In the genomic region with DNA sequence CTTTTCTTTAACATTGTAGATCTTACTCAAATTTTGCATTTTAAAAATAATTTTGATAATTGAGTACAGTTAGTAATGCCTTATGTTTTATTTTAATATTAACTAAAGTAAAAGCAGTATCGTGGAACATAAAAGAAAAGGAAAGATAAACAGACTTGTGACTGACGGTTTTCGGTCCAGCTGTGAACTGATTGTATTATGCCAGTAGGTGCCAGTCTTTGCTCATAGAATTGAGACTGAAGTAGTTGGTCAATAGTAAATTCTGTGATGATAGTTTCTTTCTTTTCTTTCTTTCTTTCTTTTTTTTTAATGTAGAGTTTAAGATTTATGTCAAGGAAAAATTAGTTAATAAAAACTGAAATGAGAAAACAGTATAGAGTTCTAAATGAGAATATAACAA, we compare ENCODE assay signal across 29 mouse cellular contexts.
A peak's percentile ranks its signal among the peaks of the same experiment; 100 is the strongest.
DNase-seq lines count a peak whose midpoint lies in the region; ATAC-seq and TF ChIP-seq lines count a peak whose summit lies in the region.
"Had no signal": no experiment of that assay in that cellular context is flagged by ENCODE, and none has a peak within 500 bp of the region (broad histone marks: within the 10 kb centered on the region; RNA-seq: fewer than 3 reads in every experiment).

No protein-coding gene starts in this region.

- no peak overlapping the region for H3K9ac ChIP-seq in hindbrain, postnatal 0 days (replicated peaks; ENCODE audit: low read length)
- no peak overlapping the region for H3K9ac ChIP-seq in midbrain, embryonic 14.5 days (replicated peaks; ENCODE audit: low read length)
- H3K9ac ChIP-seq in midbrain, embryonic 13.5 days (replicated peaks) = no peak overlapping the region
- H3K9ac ChIP-seq in stomach, postnatal 0 days (ENCODE audit: low read length) = no peak overlapping the region
- H3K9ac ChIP-seq: embryonic facial prominence, embryonic 15.5 days; forebrain, embryonic 13.5 days; hindbrain, embryonic 13.5 days; kidney, embryonic 15.5 days; limb, embryonic 13.5 days; midbrain, embryonic 12.5 days had no signal

- no peaks in the 10 kb centered on the region for H3K9me3 ChIP-seq in hindbrain, postnatal 0 days (ENCODE audit: low read length)
- H3K9me3 ChIP-seq in hindbrain, embryonic 10.5 days = no peaks in the 10 kb centered on the region
- H3K9me3 ChIP-seq in midbrain, embryonic 14.5 days (ENCODE audit: control insufficient read depth, low read length) = no peaks in the 10 kb centered on the region
- no peaks in the 10 kb centered on the region for H3K9me3 ChIP-seq in midbrain, embryonic 13.5 days
- no peaks in the 10 kb centered on the region for H3K9me3 ChIP-seq in stomach, postnatal 0 days (ENCODE audit: control insufficient read depth, low read length)
- H3K9me3 ChIP-seq: embryonic facial prominence, embryonic 15.5 days; forebrain, embryonic 13.5 days; hindbrain, embryonic 13.5 days; kidney, embryonic 15.5 days; limb, embryonic 13.5 days; megakaryocyte, embryonic 14.5 days; midbrain, embryonic 12.5 days had no signal

- peak; percentile 53 for TF ChIP-seq CTCF in hindbrain, postnatal 0 days (IDR thresholded peaks at IDR 0.05; ENCODE audit: low read depth)
- TF ChIP-seq CTCF in brain, embryonic 14.5 days (IDR thresholded peaks at IDR 0.05; ENCODE audit: borderline replicate concordance, extremely low read depth, insufficient read depth, insufficient read length) = peak; percentile 22; the same call in 1 of the 2 replicates
- peak; percentile 13; the same call in 1 of the 2 replicates for TF ChIP-seq CTCF in stomach, postnatal 0 days (IDR thresholded peaks at IDR 0.05; ENCODE audit: low read depth)

- no peak for ATAC-seq in hindbrain, postnatal 0 days
- no peak for ATAC-seq in midbrain, embryonic 14.5 days (ENCODE audit: low FRiP score, low TSS enrichment)
- no peak for ATAC-seq in midbrain, embryonic 13.5 days
- ATAC-seq in stomach, postnatal 0 days (ENCODE audit: low FRiP score, low TSS enrichment) = no peak
- ATAC-seq: forebrain, embryonic 13.5 days; inflammation-experienced regulatory T-cells, adult 6 months; lung, postnatal 0 days had no signal

- no peak overlapping the region for H3K4me2 ChIP-seq in hindbrain, postnatal 0 days (ENCODE audit: low read depth, low read length)
- H3K4me2 ChIP-seq in midbrain, embryonic 14.5 days (ENCODE audit: low read length) = no peak overlapping the region
- no peak overlapping the region for H3K4me2 ChIP-seq in midbrain, embryonic 13.5 days (replicated peaks)
- no peak overlapping the region for H3K4me2 ChIP-seq in stomach, postnatal 0 days (replicated peaks; ENCODE audit: low read depth)
- H3K4me2 ChIP-seq: embryonic facial prominence, embryonic 15.5 days; forebrain, embryonic 13.5 days; heart, embryonic 11.5 days; hindbrain, embryonic 13.5 days; kidney, embryonic 15.5 days; limb, embryonic 13.5 days; liver, embryonic 11.5 days; midbrain, embryonic 12.5 days had no signal

- H3K4me1 ChIP-seq in hindbrain, postnatal 0 days (ENCODE audit: insufficient read depth, low read length) = no peaks in the 10 kb centered on the region
- H3K4me1 ChIP-seq in hindbrain, embryonic 10.5 days (replicated peaks) = no peaks in the 10 kb centered on the region
- H3K4me1 ChIP-seq in midbrain, embryonic 14.5 days (ENCODE audit: control insufficient read depth, insufficient read depth, low read length) = no peaks in the 10 kb centered on the region
- no peaks in the 10 kb centered on the region for H3K4me1 ChIP-seq in midbrain, embryonic 13.5 days (replicated peaks)
- no peaks in the 10 kb centered on the region for H3K4me1 ChIP-seq in stomach, postnatal 0 days (replicated peaks; ENCODE audit: control insufficient read depth, insufficient read depth)
- H3K4me1 ChIP-seq: embryonic facial prominence, embryonic 15.5 days; forebrain, embryonic 13.5 days; hindbrain, embryonic 13.5 days; kidney, embryonic 15.5 days; limb, embryonic 13.5 days; megakaryocyte, embryonic 14.5 days; midbrain, embryonic 12.5 days had no signal

- TF ChIP-seq EP300 in stomach, postnatal 0 days (optimal IDR thresholded peaks at IDR 0.05) = no peak

- DNase-seq in hindbrain, postnatal 0 days (ENCODE audit: low spot score) = peak; percentile 45
- no peak for DNase-seq in hindbrain, embryonic 10.5 days (ENCODE audit: low spot score)
- peak; percentile 50 for DNase-seq in midbrain, embryonic 14.5 days
- DNase-seq in brain, embryonic 14.5 days (ENCODE audit: low read depth) = peak; percentile 18
- DNase-seq in stomach, postnatal 0 days (ENCODE audit: low spot score) = no peak
- DNase-seq in kidney, postnatal 10 days = no peak
- DNase-seq: adrenal gland, adult 8-10 months; cerebellum, adult 11 months; cerebellum, adult 9-11 months; heart, postnatal 36 days; kidney, adult 11 months; kidney, postnatal 4 days; layer of hippocampus, adult 9-11 months; lung, postnatal 4 days; right cerebral cortex, postnatal 4 days; thymus, postnatal 4 days had no signal

- no peaks in the 10 kb centered on the region for H3K27me3 ChIP-seq in hindbrain, postnatal 0 days (ENCODE audit: insufficient read depth, low read length)
- H3K27me3 ChIP-seq in hindbrain, embryonic 10.5 days (ENCODE audit: insufficient read depth, poor library complexity, severe bottlenecking) = no peaks in the 10 kb centered on the region
- H3K27me3 ChIP-seq in midbrain, embryonic 14.5 days (ENCODE audit: control insufficient read depth, insufficient read depth, low read length) = no peaks in the 10 kb centered on the region
- H3K27me3 ChIP-seq in midbrain, embryonic 13.5 days = no peaks in the 10 kb centered on the region
- H3K27me3 ChIP-seq in stomach, postnatal 0 days (ENCODE audit: control insufficient read depth, insufficient read depth, low read length) = no peaks in the 10 kb centered on the region
- H3K27me3 ChIP-seq: CH12.LX; embryonic facial prominence, embryonic 15.5 days; forebrain, embryonic 13.5 days; hindbrain, embryonic 13.5 days; kidney, embryonic 15.5 days; limb, embryonic 13.5 days; megakaryocyte, embryonic 14.5 days; midbrain, embryonic 12.5 days had no signal

- H3K4me3 ChIP-seq in hindbrain, postnatal 0 days (ENCODE audit: low read length) = no peak overlapping the region
- H3K4me3 ChIP-seq in hindbrain, embryonic 10.5 days = no peak overlapping the region
- no peak overlapping the region for H3K4me3 ChIP-seq in midbrain, embryonic 14.5 days (replicated peaks; ENCODE audit: low read depth, low read length)
- H3K4me3 ChIP-seq in midbrain, embryonic 13.5 days (replicated peaks) = no peak overlapping the region
- no peak overlapping the region for H3K4me3 ChIP-seq in stomach, postnatal 0 days (ENCODE audit: low read depth, low read length)
- H3K4me3 ChIP-seq: embryonic facial prominence, embryonic 15.5 days; forebrain, embryonic 13.5 days; hindbrain, embryonic 13.5 days; kidney, embryonic 15.5 days; limb, embryonic 13.5 days; megakaryocyte, embryonic 14.5 days; midbrain, embryonic 12.5 days had no signal

- H3K36me3 ChIP-seq in hindbrain, postnatal 0 days (ENCODE audit: insufficient read depth, low read length) = no peaks in the 10 kb centered on the region
- H3K36me3 ChIP-seq in hindbrain, embryonic 10.5 days = no peaks in the 10 kb centered on the region
- H3K36me3 ChIP-seq in midbrain, embryonic 14.5 days (ENCODE audit: control insufficient read depth, insufficient read depth, low read length) = no peaks in the 10 kb centered on the region
- no peaks in the 10 kb centered on the region for H3K36me3 ChIP-seq in midbrain, embryonic 13.5 days
- no peaks in the 10 kb centered on the region for H3K36me3 ChIP-seq in stomach, postnatal 0 days (ENCODE audit: control insufficient read depth, insufficient read depth, low read length)
- H3K36me3 ChIP-seq: embryonic facial prominence, embryonic 15.5 days; hindbrain, embryonic 13.5 days; kidney, embryonic 15.5 days; limb, embryonic 13.5 days; midbrain, embryonic 12.5 days had no signal

- no peak overlapping the region for H3K27ac ChIP-seq in hindbrain, postnatal 0 days
- no peak overlapping the region for H3K27ac ChIP-seq in hindbrain, embryonic 10.5 days
- no peak overlapping the region for H3K27ac ChIP-seq in midbrain, embryonic 14.5 days (replicated peaks; ENCODE audit: low read depth, low read length)
- no peak overlapping the region for H3K27ac ChIP-seq in midbrain, embryonic 13.5 days
- no peak overlapping the region for H3K27ac ChIP-seq in stomach, postnatal 0 days (replicated peaks)
- H3K27ac ChIP-seq: embryonic facial prominence, embryonic 15.5 days; forebrain, embryonic 13.5 days; hindbrain, embryonic 13.5 days; kidney, embryonic 15.5 days; limb, embryonic 13.5 days; midbrain, embryonic 12.5 days had no signal

- TF ChIP-seq POLR2A in brain, embryonic 14.5 days (IDR thresholded peaks at IDR 0.05; ENCODE audit: borderline replicate concordance, extremely low read depth, insufficient read depth, insufficient read length, poor library complexity, severe bottlenecking) = no peak

- WGBS in hindbrain, postnatal 0 days = 71% methylated on average over 3 of the region's 3 CpGs
- 87% methylated on average over 3 of the region's 3 CpGs for WGBS in hindbrain, embryonic 10.5 days
- 83% methylated on average over 3 of the region's 3 CpGs for WGBS in midbrain, embryonic 14.5 days
- WGBS in midbrain, embryonic 13.5 days = 79% methylated on average over 3 of the region's 3 CpGs
- WGBS in stomach, postnatal 0 days = 57% methylated on average over 3 of the region's 3 CpGs

Comparison
In these comparisons a context has a peak if more than half of its experiments do, and no peak if none do; other contexts are left out.
1. DNase-seq: peak in hindbrain, postnatal 0 days (single experiment), midbrain, embryonic 14.5 days (single experiment) and brain, embryonic 14.5 days (single experiment); none in hindbrain, embryonic 10.5 days (single experiment), stomach, postnatal 0 days (single experiment) and kidney, postnatal 10 days (single experiment).
2. Peak in every context shown above with its lines, with median percentiles within 50 percentile points of each other: CTCF ChIP-seq.